Mouse (Mus musculus) thymus, adult 2 months (tissue): ENCODE measurements around the gene AI837181. TPM values are rescaled to one million over a fixed set of nuclear protein-coding genes. Genes with fewer than 3 reads are reported as not detected.

Experiments
- DNase-seq: peaks from one replicate; pipeline ENCODE4 v3.0.0; 2021
- H3K27ac ChIP-seq: fragments of 200-500 bp; 2 replicates; pipeline ENCODE4 v1.5.1; 2012; ENCODE audit warnings: low read length, control low read depth; ENCODE audit not compliant: control insufficient read depth, insufficient read depth
- H3K27me3 ChIP-seq: fragments of 200-500 bp; 2 replicates; pipeline ENCODE4 v1.6.1; 2012; ENCODE audit warnings: mild to moderate bottlenecking, low read length, moderate library complexity, mixed read lengths; ENCODE audit not compliant: control insufficient read depth, insufficient read depth
- H3K36me3 ChIP-seq: fragments of 200-500 bp; 2 replicates; pipeline ENCODE4 v1.6.1; 2012; ENCODE audit warnings: mild to moderate bottlenecking, low read length, moderate library complexity; ENCODE audit not compliant: control insufficient read depth, insufficient read depth
- H3K4me1 ChIP-seq: fragments of 200-500 bp; replicated peaks from 2 replicates; pipeline ENCODE4 v1.6.1; 2012; ENCODE audit warnings: low read length; ENCODE audit not compliant: control insufficient read depth, insufficient read depth
- H3K4me3 ChIP-seq: fragments of 200-500 bp; 2 replicates; pipeline ENCODE4 v1.5.1; 2012; ENCODE audit warnings: mild to moderate bottlenecking, low read length, control low read depth, moderate library complexity; ENCODE audit not compliant: control insufficient read depth, insufficient read depth
- CTCF ChIP-seq: fragments of 200-500 bp; IDR thresholded peaks from 2 replicates; pipeline ENCODE4 v1.5.1; 2012; ENCODE audit warnings: mild to moderate bottlenecking, control low read depth, low read length, moderate library complexity, borderline replicate concordance; ENCODE audit not compliant: control insufficient read depth, poor library complexity, insufficient read depth; ENCODE audit errors: extremely low read depth
- POLR2A ChIP-seq: fragments of 200-500 bp; IDR thresholded peaks from 2 replicates; pipeline ENCODE4 v1.6.1; 2012; ENCODE audit warnings: mild to moderate bottlenecking, low read length, control low read depth, moderate library complexity; ENCODE audit not compliant: control insufficient read depth, poor library complexity, insufficient read depth; ENCODE audit errors: extremely low read depth
- WGBS: fragments of 180-500 bp; shearing (Covaris S2); methylation state at CpG from one replicate; pipeline ENCODE4 v1.1.7; 2018; 5-methylcytosine and 5-hydroxymethylcytosine counted together
- polyA plus RNA-seq: library from polyadenylated mRNA; depleted of rRNA; stranded (reverse); fragments of >200 nt; gene quantifications from 2 replicates; pipeline ENCODE4 v1.2.3, GENCODE M21; 2012

The AI837181 gene
- polyA plus RNA-seq, 1 experiment, result 149 TPM

- 0 out of 2 replicates have a peak, but pooled peaks cover 8% of the 10 kb centered on the region for H3K36me3 ChIP-seq
- no peak overlapping the region for H3K4me3 ChIP-seq
- no peak for DNase-seq
- WGBS, result 83% methylated on average over 4 of the region's 4 CpGs
- H3K27ac ChIP-seq, result no peak overlapping the region
- no peak for TF ChIP-seq POLR2A
- TF ChIP-seq CTCF, result no peak
- H3K4me1 ChIP-seq, result peaks cover 49% of the 10 kb centered on the region
- no peaks in the 10 kb centered on the region for H3K27me3 ChIP-seq
Measured at GRCm38 (mm10) chr19:5429219-5429618, 4.3 kb downstream of the AI837181 start.

- H3K27me3 ChIP-seq, result no peaks in the 10 kb centered on the region
- H3K4me3 ChIP-seq, result no peak overlapping the region
- no peak for TF ChIP-seq POLR2A
- no peak for TF ChIP-seq CTCF
- 0 out of 2 replicates have a peak, but pooled peaks cover 8% of the 10 kb centered on the region for H3K36me3 ChIP-seq
- H3K27ac ChIP-seq, result no peak overlapping the region
- H3K4me1 ChIP-seq, result peaks cover 50% of the 10 kb centered on the region
- WGBS, result 89% methylated on average over 8 of the region's 8 CpGs
- DNase-seq, result no peak
Measured at GRCm38 (mm10) chr19:5429806-5430205, 4.9 kb downstream of the AI837181 start.

- Histone ChIP-seq H3K27ac (peak overlapping the region; percentile 35), H3K4me3 (no peak overlapping the region), H3K27me3 (no peaks in the 10 kb centered on the region), H3K4me1 (peaks cover 50% of the 10 kb centered on the region), H3K36me3 (0 out of 2 replicates have a peak, but pooled peaks cover 8% of the 10 kb centered on the region)
- TF ChIP-seq CTCF, result no peak
- no peak for TF ChIP-seq POLR2A
- 2% methylated on average over 1 of the region's 1 CpGs for WGBS
- peak; percentile 25 for DNase-seq
Measured at GRCm38 (mm10) chr19:5430408-5430807, 5.5 kb downstream of the AI837181 start.

- WGBS, result 85% methylated on average over 4 of the region's 4 CpGs
- Histone ChIP-seq H3K27ac (no peak overlapping the region), H3K36me3 (0 out of 2 replicates have a peak, but pooled peaks cover 2% of the 10 kb centered on the region), H3K4me3 (no peak overlapping the region), H3K4me1 (peaks cover 36% of the 10 kb centered on the region), H3K27me3 (no peaks in the 10 kb centered on the region)
- no peak for TF ChIP-seq CTCF
- no peak for TF ChIP-seq POLR2A
- DNase-seq, result no peak
Measured at GRCm38 (mm10) chr19:5431911-5432464, 7.0 kb downstream of the AI837181 start.

GRCm38 (mm10) chr19:5432992-5433852 lies 8.3 kb downstream of the AI837181 start:
- Histone ChIP-seq H3K27me3 (no peaks in the 10 kb centered on the region), H3K27ac (peak overlapping the region; percentile 40), H3K4me3 (peak overlapping the region; percentile 55), H3K4me1 (peaks cover 35% of the 10 kb centered on the region), H3K36me3 (no peaks in the 10 kb centered on the region)
- WGBS, result 2% methylated on average over 16 of the region's 16 CpGs
- peak; percentile 74 for DNase-seq
- TF ChIP-seq POLR2A (peak; percentile 66), CTCF (no peak; the same call in 1 of the 2 replicates)

- H3K4me1 ChIP-seq, result peaks cover 35% of the 10 kb centered on the region
- peak overlapping the region; percentile 40 for H3K27ac ChIP-seq
- no peaks in the 10 kb centered on the region for H3K36me3 ChIP-seq
- no peak for DNase-seq
- H3K27me3 ChIP-seq, result no peaks in the 10 kb centered on the region
- H3K4me3 ChIP-seq, result no peak overlapping the region
- WGBS, result 63% methylated on average over 7 of the region's 7 CpGs
- TF ChIP-seq POLR2A (no peak), CTCF (no peak)
Measured at GRCm38 (mm10) chr19:5433951-5434350, 9.0 kb downstream of the AI837181 start.
